Mouse (Mus musculus) lung, postnatal 14 days (tissue): ENCODE measurements around the gene Clba1.

Experiments used
- DNase-seq: peaks from one replicate; pipeline ENCODE4 v3.0.0; 2021

Gene Clba1

DNA sequence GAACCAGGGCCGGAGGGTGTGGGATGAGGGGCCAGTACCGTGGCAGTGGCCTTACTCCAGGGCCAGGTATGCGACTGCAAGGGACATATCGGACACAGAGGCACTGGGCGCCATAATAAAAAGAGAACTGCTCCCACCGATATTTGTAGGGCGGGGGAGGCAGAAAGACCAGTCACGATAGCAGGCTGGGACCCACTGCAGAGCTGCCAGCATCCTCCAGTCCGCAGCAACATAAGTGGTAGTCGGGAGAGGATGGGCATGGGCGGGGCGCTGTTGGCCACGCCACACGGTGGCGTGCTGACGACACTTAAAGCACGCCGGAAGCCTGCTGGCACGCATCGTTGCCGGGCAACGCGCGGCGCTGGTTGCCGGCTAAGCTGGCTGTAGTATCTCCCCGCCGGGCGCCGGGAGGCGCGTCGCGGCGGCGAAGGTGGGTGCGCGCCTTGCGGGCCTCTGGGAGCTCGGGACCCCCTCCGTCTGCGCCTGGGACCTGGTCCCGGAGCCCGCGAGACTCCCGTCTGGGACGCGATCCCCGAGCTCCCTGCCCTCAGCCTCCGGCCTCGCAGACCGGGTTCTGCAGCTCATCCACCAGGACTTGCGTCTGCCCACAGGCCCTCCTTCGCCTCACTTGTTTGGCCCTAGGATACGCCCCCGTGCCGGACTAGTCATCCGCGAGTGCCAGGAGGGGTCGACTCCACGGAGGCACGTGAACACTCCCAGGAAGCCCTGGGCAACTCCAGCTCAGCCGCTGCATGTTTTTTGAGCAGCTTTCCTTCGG is at the start of gene Clba1:
TSS of gene Clba1 (plus strand) at position 351 of the 778 bp plus-strand sequence.
- peak; percentile 93 for DNase-seq

DNA sequence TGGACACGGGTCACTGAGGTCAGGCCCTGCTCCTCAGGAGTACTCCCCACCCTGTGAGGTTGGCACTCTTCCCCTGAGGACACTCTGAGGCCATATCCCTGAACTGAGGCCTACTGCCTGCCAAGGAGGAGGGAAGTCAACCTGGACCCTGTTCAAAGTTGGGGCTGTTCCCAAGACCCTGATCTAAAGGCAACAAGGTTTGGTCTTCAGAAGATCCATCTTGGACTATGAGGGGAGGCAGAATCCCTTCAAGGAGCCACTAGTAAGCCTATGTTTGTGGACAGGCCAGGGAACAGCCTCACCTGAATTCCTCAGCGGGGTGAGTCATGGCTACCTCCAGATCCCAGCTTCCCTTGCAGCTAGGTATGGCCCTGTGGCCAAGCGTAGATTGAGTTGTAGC is 49.3 kb upstream of the Clba1 start:
- no peak for DNase-seq

DNA sequence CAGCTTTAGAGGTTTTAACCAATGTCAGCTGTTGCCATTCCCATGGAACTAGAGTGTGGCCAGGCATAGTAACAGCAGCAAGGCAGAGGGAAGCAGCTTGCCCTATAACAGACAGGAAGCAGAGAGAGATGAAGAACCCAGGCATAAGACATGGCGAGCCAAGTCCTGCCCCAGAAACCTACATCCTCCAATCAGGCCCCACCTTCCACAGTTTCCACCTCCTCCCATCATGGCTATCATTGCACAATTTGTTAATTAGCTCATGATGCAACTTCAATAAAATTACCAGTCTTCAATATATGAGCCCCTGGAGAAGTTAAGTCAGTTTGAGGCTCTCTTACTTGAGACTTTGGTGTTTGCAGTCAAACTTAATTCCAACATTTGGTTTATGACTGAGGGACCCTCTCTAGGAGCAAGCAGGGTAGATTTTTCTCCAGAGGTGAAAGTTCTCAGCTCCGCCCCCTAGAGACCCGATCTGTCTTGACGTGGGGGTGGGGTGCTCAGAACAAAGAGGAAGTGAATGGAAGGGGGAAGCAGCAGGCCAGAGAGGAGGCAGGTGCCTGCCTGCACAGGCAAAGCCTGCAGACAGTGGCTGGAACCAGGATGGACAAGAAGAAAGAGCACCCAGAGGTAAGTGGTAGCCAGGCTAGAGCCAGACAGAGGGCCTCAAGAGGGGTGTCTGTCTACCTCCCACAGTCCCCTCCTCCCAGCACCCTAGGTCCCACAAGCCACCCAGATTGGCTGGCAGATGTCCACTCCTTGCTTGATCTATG is 48.4 kb upstream of the Clba1 start, which contains the start of gene Pld4:
TSS of gene Pld4 (plus strand) at position 502 of the 773 bp plus-strand sequence.
- no peak for DNase-seq

DNA sequence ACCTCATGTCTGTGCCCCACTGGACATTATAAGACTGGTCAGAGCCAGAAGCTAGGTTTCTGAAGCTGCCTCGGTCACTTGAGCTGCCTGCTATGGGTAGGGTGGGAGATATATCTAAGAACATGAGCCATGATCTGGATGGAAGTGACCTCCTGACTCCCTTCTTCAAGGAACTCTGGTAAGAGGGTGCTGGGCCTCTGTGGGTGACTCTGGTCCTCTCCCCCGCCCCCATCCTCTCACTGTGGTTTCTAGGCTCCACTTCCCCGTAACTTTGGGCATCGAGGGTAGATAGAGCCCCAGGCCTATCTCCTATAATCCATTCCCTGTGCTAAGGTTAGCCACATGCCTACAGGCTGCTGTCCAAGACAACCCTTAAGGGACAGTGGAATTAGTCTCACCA is 47.3 kb upstream of the Clba1 start:
- no peak for DNase-seq

DNA sequence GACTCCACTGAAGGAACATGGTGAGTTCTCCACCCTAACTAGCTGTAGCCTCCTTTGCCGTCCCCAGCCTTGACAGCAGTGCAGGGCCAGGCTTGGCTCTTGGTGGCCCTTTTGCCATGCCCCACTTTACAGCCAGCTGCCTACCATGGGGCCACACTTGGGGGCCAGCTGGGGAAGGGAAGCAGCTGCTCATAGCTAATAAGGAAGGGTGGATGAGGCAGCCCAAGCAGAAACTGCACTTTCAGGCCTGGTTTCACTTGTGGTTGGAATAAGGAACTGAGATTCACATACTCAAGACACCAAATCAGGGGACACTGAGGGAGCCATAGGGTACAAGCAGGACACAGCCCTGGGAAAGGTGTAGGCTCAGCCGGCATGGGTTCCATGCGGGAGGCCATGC is 46.7 kb upstream of the Clba1 start:
- no peak for DNase-seq

DNA sequence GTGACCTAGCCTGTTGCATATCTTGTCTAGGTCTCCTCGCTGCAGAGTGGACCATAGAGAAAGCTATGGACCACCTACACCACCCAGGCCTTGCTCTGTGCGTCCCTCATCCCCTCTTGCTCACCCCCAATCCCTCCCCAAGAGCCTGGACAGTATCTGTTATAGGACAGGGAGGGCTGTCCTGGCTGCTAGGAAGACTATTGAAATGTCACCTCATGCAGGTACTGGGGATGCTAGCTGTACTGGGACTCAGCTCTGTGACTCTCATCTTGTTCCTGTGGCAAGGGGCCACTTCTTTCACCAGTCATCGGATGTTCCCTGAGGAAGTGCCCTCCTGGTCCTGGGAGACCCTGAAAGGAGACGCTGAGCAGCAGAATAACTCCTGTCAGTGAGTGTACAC is 45.6 kb upstream of the Clba1 start:
- no peak for DNase-seq

DNA sequence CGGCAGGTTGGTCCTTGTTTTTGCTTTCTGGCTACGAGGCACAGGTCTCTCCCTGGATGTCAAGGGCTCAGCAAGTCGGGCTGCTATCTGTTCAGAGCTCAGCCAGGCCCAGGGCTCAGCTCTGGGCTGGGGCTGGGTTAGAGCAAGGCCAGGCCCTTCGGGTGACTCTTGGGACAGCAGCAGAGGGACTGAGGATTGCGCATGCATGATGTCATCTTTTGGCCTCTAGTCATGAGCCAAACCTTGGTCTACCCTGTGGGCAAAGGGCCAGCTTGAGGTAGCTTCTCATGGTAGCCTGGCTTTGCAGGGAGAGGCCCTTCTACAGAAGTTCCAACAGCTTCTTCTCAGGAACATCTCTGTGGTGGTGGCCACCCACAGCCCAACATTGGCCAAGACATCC is 44.6 kb upstream of the Clba1 start:
- DNase-seq = no peak

DNA sequence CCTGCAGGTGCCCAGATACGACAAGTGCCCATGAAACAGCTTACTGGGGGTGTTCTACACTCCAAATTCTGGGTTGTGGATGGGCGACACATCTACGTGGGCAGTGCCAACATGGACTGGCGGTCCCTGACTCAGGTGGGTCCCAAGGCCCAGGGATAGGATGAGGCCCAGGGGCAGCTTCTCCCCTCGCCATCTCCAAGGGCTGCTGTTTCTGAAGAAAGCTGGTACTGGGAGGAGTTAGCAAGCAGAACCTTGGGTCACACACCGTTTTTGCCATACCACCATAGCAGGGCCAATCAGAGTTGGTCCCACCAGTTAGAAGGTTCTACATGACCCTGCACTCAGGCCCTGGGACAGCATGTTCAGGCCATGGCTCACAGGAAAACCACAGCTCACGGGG is 43.7 kb upstream of the Clba1 start:
- no peak for DNase-seq

DNA sequence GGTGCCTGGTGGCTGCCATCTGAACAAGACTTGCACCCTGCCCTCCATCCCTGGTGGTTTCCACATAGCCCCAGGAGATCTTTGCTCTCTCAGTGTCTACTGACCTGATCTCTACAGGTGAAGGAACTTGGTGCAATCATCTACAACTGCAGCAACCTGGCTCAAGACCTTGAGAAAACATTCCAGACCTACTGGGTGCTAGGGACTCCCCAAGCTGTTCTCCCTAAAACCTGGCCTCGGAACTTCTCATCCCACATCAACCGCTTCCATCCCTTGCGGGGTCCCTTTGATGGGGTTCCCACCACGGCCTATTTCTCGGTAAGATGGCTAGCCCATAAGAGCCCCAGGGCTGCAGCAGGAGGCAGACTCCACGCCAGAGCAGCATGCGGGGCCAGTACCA is 42.2 kb upstream of the Clba1 start:
- DNase-seq = no peak

DNA sequence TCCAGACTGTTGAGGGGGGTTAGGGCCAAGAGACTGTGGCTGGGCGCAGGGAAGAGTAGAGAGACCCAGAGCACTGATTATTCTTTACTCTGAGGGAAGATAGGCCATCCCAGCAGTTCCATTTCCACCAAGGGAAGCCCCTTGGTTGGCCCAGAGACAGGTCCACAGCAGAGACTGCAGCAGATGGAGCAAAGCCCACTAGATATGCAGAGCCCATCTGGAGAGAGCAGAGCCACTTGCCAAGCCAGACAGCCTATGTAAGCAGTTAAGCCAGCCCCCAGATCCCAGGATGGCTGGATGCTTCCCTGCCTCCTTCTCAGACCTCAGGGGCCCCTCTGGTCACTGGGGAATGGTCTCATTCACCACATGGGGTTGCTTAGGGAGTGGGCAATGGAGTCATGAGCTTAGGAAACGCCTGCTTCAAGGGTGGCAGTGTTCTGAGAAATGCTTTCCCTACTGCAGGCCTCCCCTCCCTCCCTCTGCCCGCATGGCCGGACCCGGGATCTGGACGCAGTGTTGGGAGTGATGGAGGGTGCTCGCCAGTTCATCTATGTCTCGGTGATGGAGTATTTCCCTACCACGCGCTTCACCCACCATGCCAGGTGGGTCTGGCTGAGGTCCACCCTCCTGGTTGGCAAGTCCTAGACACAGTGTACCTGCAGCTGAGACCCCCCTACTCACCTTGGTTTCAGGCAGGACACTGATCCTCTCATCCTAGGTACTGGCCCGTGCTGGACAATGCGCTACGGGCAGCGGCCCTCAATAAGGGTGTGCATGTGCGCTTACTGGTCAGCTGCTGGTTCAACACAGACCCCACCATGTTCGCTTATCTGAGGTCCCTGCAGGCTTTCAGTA is 41.5 kb upstream of the Clba1 start:
- no peak for DNase-seq

DNA sequence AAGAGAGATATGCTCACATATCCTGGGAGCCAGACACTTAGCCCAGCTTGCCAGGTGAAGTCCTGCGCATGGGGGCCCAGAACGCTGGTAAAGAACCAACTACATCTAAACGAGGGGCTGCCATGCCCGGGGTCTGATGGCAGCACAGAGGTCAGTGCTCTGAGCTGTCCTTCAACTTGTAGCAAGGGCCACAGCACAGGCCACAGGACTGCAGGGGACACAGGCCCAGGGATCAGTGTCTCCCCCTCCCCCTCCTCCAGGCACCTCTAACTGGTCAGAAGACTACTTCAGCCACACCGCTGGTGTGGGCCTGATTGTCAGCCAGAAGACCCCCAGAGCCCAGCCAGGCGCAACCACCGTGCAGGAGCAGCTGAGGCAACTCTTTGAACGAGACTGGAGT is 40.6 kb upstream of the Clba1 start:
- no peak for DNase-seq

DNA sequence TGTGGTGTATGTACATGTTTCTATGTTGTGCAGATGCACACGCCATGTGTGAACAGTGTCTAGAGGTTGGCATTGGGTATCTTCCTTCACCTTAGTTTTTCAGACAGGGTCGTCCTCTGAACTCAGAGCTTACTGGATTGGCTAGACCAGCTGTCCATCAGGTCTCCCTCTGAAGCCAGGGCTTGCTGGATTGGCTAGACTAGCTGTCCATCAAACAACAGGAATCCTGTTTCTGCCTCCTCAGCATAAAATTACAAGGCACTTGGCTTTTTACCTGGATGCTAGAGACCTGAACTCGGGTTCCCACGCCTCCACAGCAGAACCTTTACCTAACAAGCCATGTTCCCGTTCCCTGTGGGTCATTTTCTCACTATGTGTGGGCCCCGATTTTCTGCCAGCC is 39.7 kb upstream of the Clba1 start:
- no peak for DNase-seq

DNA sequence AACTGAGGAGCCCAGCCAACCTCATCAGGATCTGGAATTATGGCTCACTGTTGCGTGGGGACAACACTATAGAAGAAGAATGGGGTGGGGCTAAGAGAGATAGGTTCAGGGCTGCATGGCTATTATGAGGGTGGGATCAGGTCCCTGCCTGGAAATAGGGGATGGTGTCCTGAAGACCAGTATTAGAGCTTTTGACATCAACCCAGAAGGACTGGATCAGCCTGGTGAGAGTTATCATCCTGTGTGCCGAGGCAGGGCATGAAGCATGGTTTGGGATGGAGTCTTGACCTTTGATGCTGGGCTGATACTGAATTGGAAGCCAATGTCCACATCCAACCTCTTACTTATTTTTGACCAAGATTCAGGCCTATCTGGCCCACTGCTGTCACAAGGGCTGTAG is 39.0 kb upstream of the Clba1 start:
- no peak for DNase-seq

DNA sequence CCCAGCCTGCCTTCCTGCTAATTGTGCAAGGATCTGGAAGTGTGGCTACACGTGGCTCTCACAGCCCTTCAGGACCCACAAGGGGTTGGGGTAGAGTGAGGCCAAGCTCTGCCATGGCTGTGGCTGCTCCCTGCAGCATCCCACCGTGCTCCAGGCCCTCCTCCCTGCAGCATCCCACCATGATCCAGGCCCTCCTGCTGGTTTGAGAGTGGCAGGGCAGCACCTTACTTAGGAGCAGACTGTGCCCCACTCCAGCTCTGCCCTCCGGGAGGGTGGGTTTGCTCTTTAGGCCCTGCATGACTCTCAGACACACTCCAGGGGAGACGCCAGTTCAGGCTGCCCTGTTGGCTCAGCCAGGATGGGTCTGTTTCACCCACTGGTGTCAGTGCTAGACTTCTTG is 38.3 kb upstream of the Clba1 start:
- DNase-seq = no peak

DNA sequence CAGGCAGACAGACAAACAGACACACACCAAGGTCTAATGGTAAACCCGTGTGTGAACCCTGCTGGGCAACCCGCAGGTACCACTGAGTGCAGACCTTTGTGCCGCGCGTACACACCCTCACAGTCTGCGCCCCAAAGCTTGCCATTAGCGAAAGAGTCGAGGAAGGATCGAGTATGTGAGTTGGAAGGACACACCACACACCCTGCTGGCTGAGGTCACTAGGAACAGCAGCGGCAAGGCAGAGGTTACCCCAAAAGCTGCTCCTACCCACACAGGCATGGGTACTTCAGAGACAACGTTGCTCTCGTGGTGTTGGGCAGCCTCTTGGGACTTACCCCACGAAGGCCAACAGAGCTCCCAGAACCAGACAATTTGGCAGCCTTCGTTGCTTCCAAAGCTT is 36.4 kb upstream of the Clba1 start:
- DNase-seq = no peak

DNA sequence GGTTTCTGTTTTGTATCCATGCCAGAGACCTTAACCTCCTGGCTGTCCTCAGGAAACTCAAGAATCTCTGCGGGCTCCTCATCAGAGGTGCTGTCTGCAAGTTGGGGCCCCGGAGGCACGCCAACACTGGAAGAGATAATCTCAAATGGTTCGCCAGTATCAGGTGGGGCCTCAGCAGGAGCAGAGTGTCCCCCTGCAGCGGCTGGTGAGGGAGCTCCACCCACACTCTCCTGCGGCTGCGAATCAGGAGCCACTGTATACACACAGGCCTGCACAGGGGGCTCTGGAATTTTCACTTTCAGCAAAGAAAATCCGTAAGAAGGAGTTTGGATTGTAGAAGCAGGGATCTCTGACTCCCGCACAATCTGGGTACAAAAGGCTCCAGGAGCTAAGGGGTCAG is 35.4 kb upstream of the Clba1 start:
- no peak for DNase-seq

DNA sequence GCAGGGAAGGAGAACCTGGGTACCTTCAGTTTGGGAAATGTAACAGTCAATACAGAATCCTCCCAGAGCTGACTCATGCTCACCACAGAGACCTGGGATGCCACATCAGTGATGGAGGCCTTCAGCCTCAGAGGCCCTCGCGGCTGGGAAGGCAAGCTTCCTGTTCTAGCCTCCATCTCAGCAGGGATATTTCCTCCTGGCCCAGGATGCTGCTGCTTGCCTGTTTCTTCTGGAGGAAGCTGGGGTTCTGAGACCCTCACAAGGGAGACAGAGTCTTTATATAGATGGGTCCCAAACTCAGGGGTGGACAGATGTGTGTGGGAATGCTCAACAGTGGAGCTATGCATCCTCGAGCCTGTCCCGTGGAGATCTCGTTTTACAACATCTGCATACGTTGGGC is 34.7 kb upstream of the Clba1 start:
- DNase-seq = no peak

DNA sequence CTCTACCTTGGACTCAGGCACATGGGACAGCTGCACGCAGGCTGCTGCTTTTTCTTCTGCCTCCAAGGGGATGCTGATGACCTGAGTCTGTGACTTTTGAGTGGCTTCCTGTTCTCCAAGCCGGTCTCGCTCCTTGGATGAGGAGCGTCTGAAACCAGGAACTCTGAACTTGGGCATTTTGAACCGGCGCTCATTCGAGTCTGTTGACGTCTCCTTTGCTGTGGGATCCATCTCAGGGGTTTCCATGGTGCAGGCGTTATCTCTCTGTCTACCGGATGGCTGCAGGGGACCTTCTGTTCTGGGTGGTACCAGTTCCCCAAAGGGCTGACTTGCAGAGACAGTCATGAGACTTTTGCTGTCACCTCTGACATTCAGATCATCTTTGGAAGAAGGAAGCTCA is 34.3 kb upstream of the Clba1 start:
- no peak for DNase-seq

DNA sequence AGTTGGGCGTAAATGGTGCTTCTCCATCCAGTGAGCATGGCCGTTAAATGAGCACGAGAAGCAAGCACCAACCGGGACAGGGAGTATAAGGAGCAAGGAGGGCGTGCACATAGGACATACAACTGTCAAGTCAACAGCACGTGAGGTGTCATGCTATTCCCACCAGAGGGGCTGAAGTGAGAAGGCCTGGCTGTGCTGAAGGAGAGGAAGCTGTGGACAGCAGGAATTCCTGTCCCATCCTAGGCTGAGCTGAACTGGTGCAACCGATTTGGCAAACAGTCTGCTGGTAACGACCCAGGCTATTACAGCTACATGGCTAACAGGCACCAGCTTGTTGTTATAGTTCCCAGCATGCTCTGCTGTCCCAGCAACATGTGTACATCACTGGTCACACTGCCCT is 17.7 kb upstream of the Clba1 start:
- no peak for DNase-seq

DNA sequence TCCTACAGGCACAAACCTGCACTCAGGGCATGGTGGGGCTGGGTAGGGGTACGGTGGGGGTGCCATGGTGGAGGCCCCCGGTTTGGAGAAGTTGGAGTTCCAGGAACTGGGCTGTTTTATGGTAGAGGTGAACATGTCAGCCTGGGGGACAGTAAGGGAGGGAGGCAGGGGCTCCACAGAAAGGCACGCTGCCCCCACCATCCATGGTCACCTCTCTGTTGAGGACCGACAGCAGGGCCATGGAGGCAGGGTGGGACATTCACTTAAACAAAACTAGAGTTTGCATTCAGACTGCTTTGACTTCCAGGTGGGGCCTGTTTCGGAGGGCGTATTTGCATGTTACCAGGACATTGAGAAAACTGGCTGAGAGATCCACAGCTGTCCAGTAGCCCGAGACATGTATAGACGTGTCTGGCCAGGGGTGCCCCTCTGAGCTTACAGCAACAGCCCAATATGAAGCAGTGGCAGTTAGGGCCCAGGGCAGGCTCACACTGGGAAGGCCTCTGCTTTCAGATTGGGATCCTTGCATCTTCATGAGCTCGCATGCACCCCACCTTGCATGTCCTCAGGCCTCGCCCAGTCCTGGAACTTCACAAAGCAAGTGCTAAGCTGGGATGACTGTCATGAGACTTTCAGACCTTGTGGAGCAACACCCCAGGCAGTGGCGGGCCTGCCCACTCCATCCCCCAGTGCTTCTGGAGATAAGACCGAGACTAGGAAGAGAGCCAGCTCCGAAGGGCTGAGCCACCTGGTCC is 15.0 kb upstream of the Clba1 start:
- peak; percentile 67 for DNase-seq

DNA sequence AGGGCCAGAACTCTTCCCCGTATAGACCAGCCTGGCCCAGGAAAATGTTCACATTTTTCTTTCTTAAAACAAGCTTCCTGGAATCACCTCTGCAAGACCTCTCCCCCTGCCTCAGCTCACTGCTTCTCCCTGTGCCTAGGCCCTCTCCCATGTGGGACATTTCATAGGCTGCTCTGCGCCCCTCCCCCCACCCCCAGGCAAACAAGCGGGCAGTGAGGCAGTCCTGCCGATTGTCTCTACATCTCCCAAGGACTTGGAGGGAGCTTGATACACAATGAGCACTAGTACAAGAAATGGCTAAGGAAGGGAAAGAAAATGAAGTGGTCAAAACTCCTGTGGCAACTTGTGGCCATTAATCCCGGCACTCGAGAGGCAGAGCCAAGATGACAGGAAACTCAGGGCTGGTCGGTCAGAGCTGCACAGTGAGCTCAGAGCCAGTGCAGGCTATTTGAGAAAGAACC is 14.4 kb upstream of the Clba1 start:
- no peak for DNase-seq

DNA sequence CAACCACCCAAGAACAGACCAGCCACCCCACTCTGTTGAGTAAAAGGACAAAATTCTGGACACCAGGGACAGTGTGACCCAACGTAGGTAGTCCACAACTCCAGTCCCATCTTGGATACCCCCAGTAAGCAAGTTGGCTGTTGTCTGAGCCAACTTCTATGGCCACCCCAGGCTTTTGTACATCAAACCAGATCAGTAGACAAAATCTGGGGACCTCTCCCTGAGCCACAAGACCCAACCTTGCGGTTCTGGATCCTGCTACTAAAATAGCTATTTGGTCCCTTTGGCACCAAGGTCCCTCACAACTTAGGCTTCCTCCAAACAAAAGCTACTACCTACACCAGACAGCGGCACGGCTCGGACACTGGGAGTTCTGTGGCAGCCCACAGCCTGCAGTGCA is 13.7 kb upstream of the Clba1 start:
- DNase-seq = no peak
